Mouse (Mus musculus) midbrain, embryonic 14.5 days (tissue): ENCODE results near the gene Cep57l1. TPM values are rescaled to one million over a fixed set of nuclear protein-coding genes. Genes with fewer than 3 reads are reported as not detected.
A peak's percentile ranks its signal among the peaks of the same experiment; 100 is the strongest.

Experiments used
- ATAC-seq: fragments of 200-750 bp; cut with Nextera tagmentation; 2 replicates; pipeline ENCODE4 v1.8.0; 2017; ENCODE audit warnings: moderate number of reproducible peaks, moderate library complexity; ENCODE audit not compliant: low FRiP score, low TSS enrichment
- DNase-seq: peaks from one replicate; pipeline ENCODE4 v3.0.0-alpha.2; 2015
- H3K27ac ChIP-seq: fragments of 300-500 bp; sonication (generic); replicated peaks from 2 replicates; pipeline ENCODE4 v1.5.1; 2014; ENCODE audit warnings: mild to moderate bottlenecking, low read depth, low read length, moderate library complexity
- H3K27me3 ChIP-seq: fragments of 300-500 bp; sonication (generic); 2 replicates; pipeline ENCODE4 v1.6.1; 2014; ENCODE audit warnings: low read length, control low read depth, mixed read lengths; ENCODE audit not compliant: control insufficient read depth, insufficient read depth
- H3K36me3 ChIP-seq: fragments of 300-500 bp; sonication (generic); 2 replicates; pipeline ENCODE4 v1.6.1; 2014; ENCODE audit warnings: low read length, control low read depth; ENCODE audit not compliant: control insufficient read depth, insufficient read depth
- H3K4me1 ChIP-seq: fragments of 300-500 bp; sonication (generic); 2 replicates; pipeline ENCODE4 v1.6.1; 2014; ENCODE audit warnings: mild to moderate bottlenecking, antibody characterized with exemption, low read length, control low read depth; ENCODE audit not compliant: control insufficient read depth, insufficient read depth
- H3K4me2 ChIP-seq: fragments of 300-500 bp; sonication (generic); 2 replicates; pipeline ENCODE4 v1.6.1; 2014; ENCODE audit warnings: mild to moderate bottlenecking, low read length, moderate library complexity
- H3K4me3 ChIP-seq: fragments of 300-500 bp; sonication (generic); replicated peaks from 2 replicates; pipeline ENCODE4 v1.5.1; 2014; ENCODE audit warnings: low read depth, low read length
- H3K9ac ChIP-seq: fragments of 300-500 bp; sonication (generic); replicated peaks from 2 replicates; pipeline ENCODE4 v1.6.1; 2014; ENCODE audit warnings: mild to moderate bottlenecking, low read length, moderate library complexity
- H3K9me3 ChIP-seq: fragments of 300-500 bp; sonication (generic); 2 replicates; pipeline ENCODE4 v1.6.1; 2016; ENCODE audit warnings: low read length, control low read depth, mixed read lengths; ENCODE audit not compliant: control insufficient read depth
- WGBS: fragments of 180-500 bp; shearing (Covaris S2); extraction: QIAGEN DNeasy Blood & Tissue Kit; methylation state at CpG from one replicate; pipeline ENCODE4 v1.1.7; 2014; 5-methylcytosine and 5-hydroxymethylcytosine counted together
- polyA plus RNA-seq: library from polyadenylated mRNA; unstranded; fragments of >200 nt; fragmentation: Nextera tagmentation; extraction: Ambion mirVana; gene quantifications from 2 replicates; pipeline ENCODE4 v1.2.1, GENCODE M21; 2014

Cep57l1 gene
- polyA plus RNA-seq, 1 experiment from 2014 or later, result 16.3 TPM

- Histone ChIP-seq H3K9me3 (no peaks in the 10 kb centered on the region), H3K36me3 (no peaks in the 10 kb centered on the region), H3K4me1 (no peaks in the 10 kb centered on the region), H3K4me3 (no peak overlapping the region), H3K27me3 (no peaks in the 10 kb centered on the region), H3K9ac (no peak overlapping the region), H3K4me2 (no peak overlapping the region), H3K27ac (no peak overlapping the region)
- no peak for DNase-seq
- WGBS, result 79% methylated on average over 3 of the region's 3 CpGs
- ATAC-seq, result no peak
Measured at GRCm38 (mm10) chr10:41763741-41764385, 45.8 kb downstream of the Cep57l1 start.

GRCm38 (mm10) chr10:41760866-41761265 is 48.8 kb downstream of the Cep57l1 start:
- Histone ChIP-seq H3K27ac (no peak overlapping the region), H3K9me3 (no peaks in the 10 kb centered on the region), H3K4me2 (no peak overlapping the region), H3K4me1 (no peaks in the 10 kb centered on the region), H3K27me3 (no peaks in the 10 kb centered on the region), H3K4me3 (no peak overlapping the region), H3K9ac (no peak overlapping the region), H3K36me3 (no peaks in the 10 kb centered on the region)
- DNase-seq (no peak), ATAC-seq (no peak)
- 78% methylated on average over 3 of the region's 3 CpGs for WGBS

DNA sequence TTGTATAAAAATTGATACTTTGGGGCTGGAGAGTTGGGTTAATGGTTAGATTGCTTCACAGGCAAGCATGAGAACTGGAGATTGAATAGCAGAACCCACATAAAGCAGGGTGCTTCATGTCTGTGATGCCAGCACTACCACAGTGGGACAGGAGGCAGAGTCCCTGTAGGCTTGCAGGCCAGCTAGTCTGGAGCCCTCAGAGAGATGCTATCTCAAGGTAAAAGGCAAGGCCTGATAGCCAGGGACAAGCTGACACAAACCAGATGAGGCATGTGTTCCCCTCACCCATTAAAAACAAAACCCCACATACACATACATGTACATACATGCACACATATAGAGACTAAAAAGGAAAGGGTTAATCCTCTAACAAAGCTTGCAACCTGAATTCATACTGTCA is 51.6 kb downstream of the Cep57l1 start:
- Histone ChIP-seq H3K27ac (no peak overlapping the region), H3K4me1 (no peaks in the 10 kb centered on the region), H3K27me3 (no peaks in the 10 kb centered on the region), H3K9me3 (no peaks in the 10 kb centered on the region), H3K4me3 (no peak overlapping the region), H3K36me3 (no peaks in the 10 kb centered on the region), H3K9ac (no peak overlapping the region), H3K4me2 (no peak overlapping the region)
- ATAC-seq (no peak), DNase-seq (no peak)

DNA sequence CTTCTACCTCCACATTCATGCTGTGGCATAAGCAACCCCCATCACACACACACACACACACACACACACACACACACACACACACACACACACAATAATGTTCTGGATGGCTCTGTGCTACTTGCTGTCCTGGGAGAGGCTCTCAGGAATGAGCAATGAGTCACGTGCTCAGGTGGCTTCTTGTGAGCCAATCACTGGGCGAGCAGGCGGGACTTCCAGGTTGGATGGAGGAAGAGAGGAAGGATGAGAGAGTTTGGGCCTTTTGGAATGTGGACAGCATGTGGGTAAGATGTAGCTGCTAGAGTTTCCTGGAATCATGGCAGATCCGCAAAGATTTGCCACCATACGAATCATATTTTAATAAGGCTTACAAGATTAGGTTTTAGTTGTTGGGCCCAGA is 52.4 kb downstream of the Cep57l1 start:
- H3K36me3 ChIP-seq, result no peaks in the 10 kb centered on the region
- H3K9ac ChIP-seq, result no peak overlapping the region
- WGBS, result 96% methylated on average over 5 of the region's 5 CpGs
- no peak overlapping the region for H3K27ac ChIP-seq
- no peak overlapping the region for H3K4me3 ChIP-seq
- no peaks in the 10 kb centered on the region for H3K4me1 ChIP-seq
- no peak overlapping the region for H3K4me2 ChIP-seq
- no peaks in the 10 kb centered on the region for H3K27me3 ChIP-seq
- DNase-seq, result no peak
- no peak for ATAC-seq
- no peaks in the 10 kb centered on the region for H3K9me3 ChIP-seq

DNA sequence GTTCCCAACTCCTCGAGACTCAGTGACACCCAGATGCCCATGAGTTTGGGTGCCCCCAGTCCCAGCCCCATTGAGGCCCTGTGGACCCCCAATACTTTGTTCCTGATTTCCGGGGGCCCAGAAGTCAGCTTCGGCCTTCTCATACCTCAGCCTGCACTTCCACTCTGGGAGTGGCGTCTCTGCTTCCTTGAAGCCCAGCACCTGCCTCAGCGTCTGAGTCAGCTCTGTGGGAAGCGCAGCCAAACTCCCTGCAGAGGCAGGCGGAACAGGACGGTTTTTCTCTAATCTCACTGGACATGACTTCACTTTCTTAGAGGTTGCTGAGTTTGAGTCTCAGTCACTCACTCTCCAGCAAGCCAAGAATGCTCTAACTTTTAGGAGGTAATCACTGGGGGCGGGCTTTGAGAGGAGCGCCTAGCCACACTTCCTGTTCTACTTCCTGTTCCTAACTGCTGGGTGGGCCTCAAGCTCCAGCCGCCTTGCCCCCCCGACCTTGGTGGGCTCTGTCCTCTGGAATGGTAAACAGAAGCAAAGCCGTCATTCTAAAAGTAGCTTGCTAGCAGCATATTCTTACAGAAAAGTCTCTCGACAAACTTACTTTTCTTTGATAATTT is 57.7 kb downstream of the Cep57l1 start:
- whole genome bisulfite sequencing, result 85% methylated on average over 14 of the region's 14 CpGs
- no peak for DNase-seq
- H3K4me3 ChIP-seq, result no peak overlapping the region
- H3K4me2 ChIP-seq, result no peak overlapping the region
- ATAC-seq, result no peak
- H3K9me3 ChIP-seq, result no peaks in the 10 kb centered on the region
- no peak overlapping the region for H3K9ac ChIP-seq
- H3K27ac ChIP-seq, result no peak overlapping the region
- no peaks in the 10 kb centered on the region for H3K36me3 ChIP-seq
- no peaks in the 10 kb centered on the region for H3K4me1 ChIP-seq
- no peaks in the 10 kb centered on the region for H3K27me3 ChIP-seq

- no peak overlapping the region for H3K4me3 ChIP-seq
- ATAC-seq (no peak), DNase-seq (no peak)
- no peaks in the 10 kb centered on the region for H3K36me3 ChIP-seq
- no peak overlapping the region for H3K4me2 ChIP-seq
- H3K9ac ChIP-seq, result no peak overlapping the region
- no peaks in the 10 kb centered on the region for H3K9me3 ChIP-seq
- H3K27me3 ChIP-seq, result no peaks in the 10 kb centered on the region
- no peaks in the 10 kb centered on the region for H3K4me1 ChIP-seq
- no peak overlapping the region for H3K27ac ChIP-seq
- 84% methylated on average over 3 of the region's 3 CpGs for WGBS
Measured at GRCm38 (mm10) chr10:41749306-41749705, 60.4 kb downstream of the Cep57l1 start.

DNA sequence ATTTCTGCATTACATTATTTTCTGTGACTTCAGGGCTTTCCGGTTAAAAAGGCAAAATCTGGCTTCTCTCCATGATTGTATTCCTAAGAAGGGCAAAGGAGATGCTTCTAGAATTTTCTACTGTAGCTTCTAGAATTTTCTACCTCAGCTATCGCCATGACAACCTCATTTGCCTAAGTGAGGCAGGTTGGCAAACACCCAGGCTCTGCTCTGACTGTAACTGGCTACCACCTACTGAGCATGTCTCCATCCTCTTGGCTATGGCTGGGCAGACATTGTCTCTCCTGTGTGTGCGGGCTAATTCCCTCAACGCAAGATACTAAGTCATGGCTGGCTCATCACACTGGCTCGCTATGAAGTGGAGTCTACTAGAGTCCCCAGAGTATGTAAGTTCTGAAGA is 63.1 kb downstream of the Cep57l1 start:
- Histone ChIP-seq H3K9me3 (no peaks in the 10 kb centered on the region), H3K9ac (no peak overlapping the region), H3K27me3 (no peaks in the 10 kb centered on the region), H3K4me3 (no peak overlapping the region), H3K36me3 (no peaks in the 10 kb centered on the region), H3K27ac (no peak overlapping the region), H3K4me2 (no peak overlapping the region), H3K4me1 (no peaks in the 10 kb centered on the region)
- 90% methylated on average over 5 of the region's 5 CpGs for WGBS
- ATAC-seq (no peak), DNase-seq (peak; percentile 29)

DNA sequence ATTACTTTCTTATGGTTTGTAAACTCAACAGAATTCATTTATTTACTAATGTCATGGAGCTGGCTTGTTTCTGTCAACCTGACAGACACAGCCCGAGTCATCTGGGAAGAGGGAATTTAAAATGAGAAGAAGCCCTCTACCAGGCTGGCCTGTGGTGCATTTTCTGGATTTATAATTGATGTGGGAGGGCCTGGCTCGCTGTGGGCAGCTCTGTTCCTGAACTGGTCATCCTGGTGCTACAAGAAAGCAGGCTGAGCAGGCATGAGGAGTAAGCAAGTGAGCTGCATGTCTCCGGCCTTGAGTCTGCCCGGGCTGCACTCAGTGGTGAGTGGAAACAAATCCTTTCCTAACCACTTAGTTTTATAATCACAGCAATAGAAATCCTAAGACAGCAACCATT is 65.7 kb downstream of the Cep57l1 start:
- H3K27ac ChIP-seq, result no peak overlapping the region
- WGBS, result 79% methylated on average over 4 of the region's 4 CpGs
- no peaks in the 10 kb centered on the region for H3K4me1 ChIP-seq
- ATAC-seq (no peak), DNase-seq (no peak)
- no peaks in the 10 kb centered on the region for H3K9me3 ChIP-seq
- no peaks in the 10 kb centered on the region for H3K27me3 ChIP-seq
- no peaks in the 10 kb centered on the region for H3K36me3 ChIP-seq
- no peak overlapping the region for H3K4me2 ChIP-seq
- no peak overlapping the region for H3K4me3 ChIP-seq
- no peak overlapping the region for H3K9ac ChIP-seq

DNA sequence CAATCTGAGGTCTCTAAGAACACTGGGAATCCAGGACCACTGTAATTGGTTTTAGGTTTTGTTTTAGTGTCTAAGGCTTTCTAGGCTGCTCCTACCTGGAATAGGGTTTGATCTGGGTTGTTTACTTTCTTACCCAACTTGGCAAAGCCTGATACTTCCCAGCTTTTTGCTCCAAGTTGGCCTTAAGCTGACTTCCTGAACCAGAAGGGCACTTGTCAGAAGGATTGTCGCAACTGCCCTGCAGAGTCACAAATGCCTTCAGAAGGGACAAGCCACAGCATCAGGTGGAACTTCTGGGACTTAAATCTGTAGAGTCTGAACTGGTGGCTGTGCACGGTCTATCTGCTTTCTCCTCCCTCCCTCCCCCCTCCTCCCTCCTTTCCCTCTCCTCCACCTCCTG is 69.5 kb downstream of the Cep57l1 start:
- Histone ChIP-seq H3K36me3 (0 out of 2 replicates have a peak, but pooled peaks cover 5% of the 10 kb centered on the region), H3K27me3 (no peaks in the 10 kb centered on the region), H3K4me2 (no peak overlapping the region), H3K4me3 (no peak overlapping the region), H3K27ac (no peak overlapping the region), H3K9me3 (no peaks in the 10 kb centered on the region), H3K4me1 (0 out of 2 replicates have a peak, but pooled peaks cover 3% of the 10 kb centered on the region), H3K9ac (no peak overlapping the region)
- 87% methylated on average over 2 of the region's 2 CpGs for WGBS
- ATAC-seq, result no peak
- DNase-seq, result no peak
